Mouse (Mus musculus): ENCODE data around the gene Errfi1. TPM values are rescaled to one million over a fixed set of nuclear protein-coding genes. Genes with fewer than 3 reads are reported as not detected.
A peak's percentile ranks its signal among the peaks of the same experiment; 100 is the strongest.

Errfi1 gene
- total and polyA plus RNA-seq, 2 experiments from 2014 or later = 17.2 to 34.9 TPM

- Histone ChIP-seq H3K27me3 (ENCODE audit: insufficient read depth, low read length) (no peaks in the 10 kb centered on the region), H3K4me3 (ENCODE audit: low read depth, low read length) (no peak overlapping the region), H3K4me2 (ENCODE audit: low read depth) (no peak overlapping the region), H3K27ac (ENCODE audit: low read depth, low read length) (no peak overlapping the region), H3K36me3 (ENCODE audit: insufficient read depth) (no peaks in the 10 kb centered on the region), H3K4me1 (ENCODE audit: insufficient read depth) (no peaks in the 10 kb centered on the region), H3K9ac (no peak overlapping the region), H3K9me3 (ENCODE audit: low read length) (no peaks in the 10 kb centered on the region)
- no peak for ATAC-seq
- WGBS = 87% methylated on average over 4 of the region's 4 CpGs
- DNase-seq = no peak
- TF ChIP-seq CTCF (IDR thresholded peaks at IDR 0.05; ENCODE audit: low read depth) = no peak
Observed at GRCm38 (mm10) chr4:150860526-150860925, 6.8 kb downstream of the Errfi1 start.

- WGBS = 46% methylated on average over 2 of the region's 2 CpGs
- no peaks in the 10 kb centered on the region for H3K4me1 ChIP-seq (ENCODE audit: insufficient read depth)
- H3K9ac ChIP-seq = no peak overlapping the region
- no peak overlapping the region for H3K4me2 ChIP-seq (ENCODE audit: low read depth)
- H3K36me3 ChIP-seq (ENCODE audit: insufficient read depth) = peaks cover 5% of the 10 kb centered on the region
- no peak overlapping the region for H3K27ac ChIP-seq (ENCODE audit: low read depth, low read length)
- TF ChIP-seq CTCF (IDR thresholded peaks at IDR 0.05; ENCODE audit: low read depth) = no peak
- H3K9me3 ChIP-seq (ENCODE audit: low read length) = no peaks in the 10 kb centered on the region
- no peak for DNase-seq
- ATAC-seq = no peak
- no peak overlapping the region for H3K4me3 ChIP-seq (ENCODE audit: low read depth, low read length)
- no peaks in the 10 kb centered on the region for H3K27me3 ChIP-seq (ENCODE audit: insufficient read depth, low read length)
Observed at GRCm38 (mm10) chr4:150861161-150861560, 7.4 kb downstream of the Errfi1 start.

- H3K36me3 ChIP-seq (ENCODE audit: insufficient read depth) = peaks cover 19% of the 10 kb centered on the region
- ATAC-seq (no peak), DNase-seq (no peak)
- no peak overlapping the region for H3K4me2 ChIP-seq (ENCODE audit: low read depth)
- H3K27me3 ChIP-seq (ENCODE audit: insufficient read depth, low read length) = no peaks in the 10 kb centered on the region
- H3K9ac ChIP-seq = no peak overlapping the region
- H3K9me3 ChIP-seq (ENCODE audit: low read length) = no peaks in the 10 kb centered on the region
- no peak for TF ChIP-seq CTCF (IDR thresholded peaks at IDR 0.05; ENCODE audit: low read depth)
- H3K27ac ChIP-seq (ENCODE audit: low read depth, low read length) = no peak overlapping the region
- H3K4me3 ChIP-seq (ENCODE audit: low read depth, low read length) = no peak overlapping the region
- WGBS = 39% methylated on average over 8 of the region's 8 CpGs
- H3K4me1 ChIP-seq (ENCODE audit: insufficient read depth) = no peaks in the 10 kb centered on the region
Observed at GRCm38 (mm10) chr4:150862626-150863375, 9.1 kb downstream of the Errfi1 start.

GRCm38 (mm10) chr4:150865371-150865770 is 11.7 kb downstream of the Errfi1 start:
- no peak overlapping the region for H3K4me2 ChIP-seq (ENCODE audit: low read depth)
- H3K36me3 ChIP-seq (ENCODE audit: insufficient read depth) = peaks cover 19% of the 10 kb centered on the region
- peak; percentile 70 for TF ChIP-seq CTCF (IDR thresholded peaks at IDR 0.05; ENCODE audit: low read depth)
- no peaks in the 10 kb centered on the region for H3K9me3 ChIP-seq (ENCODE audit: low read length)
- no peaks in the 10 kb centered on the region for H3K4me1 ChIP-seq (ENCODE audit: insufficient read depth)
- DNase-seq (peak; percentile 61), ATAC-seq (no peak)
- no peak overlapping the region for H3K4me3 ChIP-seq (ENCODE audit: low read depth, low read length)
- H3K27me3 ChIP-seq (ENCODE audit: insufficient read depth, low read length) = no peaks in the 10 kb centered on the region
- H3K27ac ChIP-seq (ENCODE audit: low read depth, low read length) = no peak overlapping the region
- H3K9ac ChIP-seq = no peak overlapping the region

GRCm38 (mm10) chr4:150866069-150866468 is 12.3 kb downstream of the Errfi1 start:
- no peak overlapping the region for H3K9ac ChIP-seq
- no peak for DNase-seq
- H3K4me3 ChIP-seq (ENCODE audit: low read depth, low read length) = no peak overlapping the region
- H3K27ac ChIP-seq (ENCODE audit: low read depth, low read length) = no peak overlapping the region
- ATAC-seq = no peak
- WGBS = 94% methylated on average over 11 of the region's 11 CpGs
- no peaks in the 10 kb centered on the region for H3K27me3 ChIP-seq (ENCODE audit: insufficient read depth, low read length)
- H3K4me1 ChIP-seq (ENCODE audit: insufficient read depth) = no peaks in the 10 kb centered on the region
- no peaks in the 10 kb centered on the region for H3K9me3 ChIP-seq (ENCODE audit: low read length)
- TF ChIP-seq CTCF (IDR thresholded peaks at IDR 0.05; ENCODE audit: low read depth) = no peak
- H3K4me2 ChIP-seq (ENCODE audit: low read depth) = no peak overlapping the region
- peaks cover 19% of the 10 kb centered on the region for H3K36me3 ChIP-seq (ENCODE audit: insufficient read depth)

GRCm38 (mm10) chr4:150866494-150866893 is 12.8 kb downstream of the Errfi1 start:
- no peak overlapping the region for H3K27ac ChIP-seq (ENCODE audit: low read depth, low read length)
- no peak overlapping the region for H3K9ac ChIP-seq
- H3K27me3 ChIP-seq (ENCODE audit: insufficient read depth, low read length) = no peaks in the 10 kb centered on the region
- DNase-seq (no peak), ATAC-seq (no peak)
- H3K36me3 ChIP-seq (ENCODE audit: insufficient read depth) = peaks cover 19% of the 10 kb centered on the region
- WGBS = 94% methylated on average over 12 of the region's 12 CpGs
- H3K4me1 ChIP-seq (ENCODE audit: insufficient read depth) = no peaks in the 10 kb centered on the region
- H3K4me3 ChIP-seq (ENCODE audit: low read depth, low read length) = no peak overlapping the region
- no peak overlapping the region for H3K4me2 ChIP-seq (ENCODE audit: low read depth)
- no peaks in the 10 kb centered on the region for H3K9me3 ChIP-seq (ENCODE audit: low read length)
- no peak for TF ChIP-seq CTCF (IDR thresholded peaks at IDR 0.05; ENCODE audit: low read depth)

- H3K4me1 ChIP-seq (ENCODE audit: insufficient read depth) = no peaks in the 10 kb centered on the region
- no peak for DNase-seq
- no peak for ATAC-seq
- no peaks in the 10 kb centered on the region for H3K9me3 ChIP-seq (ENCODE audit: low read length)
- H3K36me3 ChIP-seq (ENCODE audit: insufficient read depth) = peaks cover 19% of the 10 kb centered on the region
- H3K4me3 ChIP-seq (ENCODE audit: low read depth, low read length) = no peak overlapping the region
- H3K4me2 ChIP-seq (ENCODE audit: low read depth) = no peak overlapping the region
- H3K9ac ChIP-seq = no peak overlapping the region
- WGBS = 87% methylated on average over 6 of the region's 6 CpGs
- TF ChIP-seq CTCF (IDR thresholded peaks at IDR 0.05; ENCODE audit: low read depth) = no peak
- H3K27me3 ChIP-seq (ENCODE audit: insufficient read depth, low read length) = no peaks in the 10 kb centered on the region
- no peak overlapping the region for H3K27ac ChIP-seq (ENCODE audit: low read depth, low read length)
Observed at GRCm38 (mm10) chr4:150868161-150868560, 14.4 kb downstream of the Errfi1 start.
